Mouse (Mus musculus) lung, postnatal 36 days (tissue): ENCODE results near the gene Parp8.

ENCODE experiments used
- DNase-seq: peaks from one replicate; pipeline ENCODE4 v3.0.0; 2022; ENCODE audit warnings: mixed read lengths

The Parp8 gene

DNA sequence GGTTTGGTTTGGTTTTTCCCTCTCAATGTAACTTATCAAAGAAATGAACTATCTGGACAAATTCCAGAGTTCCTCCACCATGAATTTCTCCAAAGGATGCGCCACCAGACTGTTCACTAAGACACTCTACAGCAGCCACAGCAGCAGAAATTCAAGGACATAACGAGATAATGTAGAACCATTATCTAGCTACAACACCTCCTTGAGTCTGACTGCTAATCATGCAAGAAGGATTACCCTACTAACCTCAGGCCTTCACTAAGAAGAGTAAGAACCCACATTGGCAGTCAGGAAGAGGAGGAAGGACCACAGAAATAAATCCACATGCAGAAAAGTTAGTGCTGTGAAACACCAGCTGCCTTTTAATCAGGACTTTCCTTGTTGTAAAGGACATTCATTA, 11.8 kb downstream of the Parp8 start:
- no peak for DNase-seq

DNA sequence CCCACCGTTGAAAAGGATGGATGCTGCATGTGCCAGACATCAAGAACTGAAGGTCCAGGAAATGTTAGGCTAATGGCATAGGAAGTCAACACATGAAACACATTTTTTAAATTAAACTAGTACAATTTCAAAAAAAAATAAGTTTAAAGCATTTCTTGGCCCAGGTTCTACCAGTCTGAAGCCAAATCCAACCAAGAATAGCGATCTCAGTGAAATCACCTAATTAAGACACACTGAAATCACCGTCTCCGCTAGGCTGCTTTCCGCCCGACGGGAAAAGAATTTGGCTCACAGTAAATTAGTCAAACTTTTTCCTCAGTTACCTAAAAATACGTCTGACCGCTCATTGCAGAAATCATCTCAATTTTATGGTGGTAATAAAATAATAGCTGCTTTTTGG, 13.3 kb downstream of the Parp8 start:
- no peak for DNase-seq

GRCm38 (mm10) chr13:117010143-117010542, 15.2 kb downstream of the Parp8 start:
- no peak for DNase-seq

GRCm38 (mm10) chr13:117008021-117009015, 17.0 kb downstream of the Parp8 start:
- no peak for DNase-seq

GRCm38 (mm10) chr13:117007566-117007965, 17.8 kb downstream of the Parp8 start:
- no peak for DNase-seq

GRCm38 (mm10) chr13:117006638-117007037, 18.7 kb downstream of the Parp8 start:
- DNase-seq, result no peak

- no peak for DNase-seq
Measured at GRCm38 (mm10) chr13:117000493-117000892, 24.8 kb downstream of the Parp8 start.

DNA sequence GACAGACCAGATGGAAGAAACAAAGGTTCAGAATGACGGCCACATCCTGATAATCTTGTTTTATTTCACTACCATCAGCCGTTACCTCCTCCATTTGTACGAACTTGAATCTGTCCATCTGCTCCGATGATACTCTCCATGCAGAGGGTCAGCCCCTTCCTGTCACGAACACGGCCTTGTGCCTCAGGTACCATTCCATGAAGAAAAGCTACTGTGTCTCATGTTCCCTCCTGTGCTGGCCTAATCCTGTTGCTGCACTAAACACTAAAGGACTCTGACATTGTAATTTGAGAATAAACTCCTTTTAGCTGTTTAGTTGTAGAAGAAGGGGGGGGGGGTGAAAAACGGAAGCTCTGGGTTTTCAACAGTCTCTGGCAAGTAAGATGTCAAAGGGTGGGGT, 33.8 kb downstream of the Parp8 start:
- no peak for DNase-seq

GRCm38 (mm10) chr13:116990327-116990726, 35.0 kb downstream of the Parp8 start:
- DNase-seq, result no peak

GRCm38 (mm10) chr13:116988706-116989105, 36.6 kb downstream of the Parp8 start:
- DNase-seq, result no peak

DNA sequence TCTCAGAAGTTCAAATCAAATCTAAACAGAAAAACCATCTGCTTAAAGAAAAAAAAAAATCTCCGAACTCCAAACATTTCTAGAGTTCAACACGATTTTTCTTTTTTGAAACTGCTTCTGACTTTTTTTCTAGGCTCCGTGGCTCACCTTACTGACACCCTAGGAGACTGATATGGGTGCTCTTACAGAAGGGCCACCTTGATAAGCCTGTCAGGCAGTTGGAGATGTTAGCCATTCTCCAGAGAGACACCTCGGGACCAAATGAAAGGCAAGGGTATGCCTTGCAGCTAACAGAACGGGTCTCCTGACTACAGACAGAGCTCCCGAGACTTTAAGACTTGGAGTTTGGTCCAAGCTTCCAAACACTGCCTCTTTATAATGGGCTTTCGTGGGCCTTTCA, 37.1 kb downstream of the Parp8 start:
- DNase-seq, result no peak

- DNase-seq, result peak; percentile 24
Measured at GRCm38 (mm10) chr13:116987284-116987683, 38.1 kb downstream of the Parp8 start.

DNA sequence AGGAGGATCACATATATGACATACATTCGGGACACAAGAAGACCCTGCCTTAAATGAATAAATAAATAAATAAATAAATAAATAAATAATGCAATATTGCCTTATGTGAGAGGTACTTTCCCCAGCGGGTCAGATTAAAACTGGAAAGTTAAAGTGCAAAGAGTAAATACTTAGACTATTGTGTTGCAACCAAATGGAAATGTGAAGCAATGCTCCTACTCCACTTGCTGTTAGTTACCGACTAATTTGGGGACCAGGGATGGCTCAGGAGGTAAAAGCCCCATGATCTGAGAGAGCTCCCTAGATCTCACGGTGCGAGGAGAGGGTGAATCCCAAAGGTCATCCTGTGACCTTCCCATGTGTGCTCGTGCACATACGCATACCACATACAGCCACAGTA, 38.7 kb downstream of the Parp8 start:
- peak; percentile 64 for DNase-seq

DNA sequence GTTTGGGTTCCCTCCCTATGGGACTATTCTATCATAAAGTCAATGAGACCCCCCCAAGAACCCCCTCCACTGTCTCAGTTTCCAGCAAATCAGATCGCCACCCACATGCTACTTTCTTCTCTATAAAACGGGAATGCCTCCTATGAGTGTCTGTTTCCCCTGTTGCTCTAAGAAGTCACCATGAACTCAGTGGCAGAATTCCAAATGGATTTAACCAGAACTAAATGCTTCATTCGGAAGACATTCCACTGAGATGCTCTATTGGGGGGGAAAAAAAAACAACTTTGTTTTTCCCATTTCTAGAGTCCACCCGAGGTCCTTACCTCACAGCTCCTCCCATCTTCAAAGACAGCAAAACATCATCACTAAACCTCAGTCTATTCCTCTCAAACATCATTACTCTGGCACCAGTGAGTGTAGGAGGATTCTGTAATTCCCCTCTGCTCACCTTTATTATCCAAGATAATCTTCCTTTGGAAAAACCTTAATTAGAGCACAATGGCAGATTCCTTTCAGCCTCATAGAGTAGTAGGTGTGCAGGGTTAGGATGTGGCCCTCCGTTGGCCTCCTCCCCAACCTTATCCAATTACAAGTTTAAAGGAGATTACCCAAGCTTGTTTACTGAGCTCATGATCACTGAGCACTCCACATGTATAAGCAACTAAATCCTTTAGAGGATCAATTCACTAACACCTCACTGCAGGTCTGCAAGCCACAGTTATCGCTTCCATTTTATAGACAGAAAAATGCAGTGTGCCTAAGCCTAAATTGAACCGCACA, 51.1 kb downstream of the Parp8 start:
- DNase-seq, result no peak

DNA sequence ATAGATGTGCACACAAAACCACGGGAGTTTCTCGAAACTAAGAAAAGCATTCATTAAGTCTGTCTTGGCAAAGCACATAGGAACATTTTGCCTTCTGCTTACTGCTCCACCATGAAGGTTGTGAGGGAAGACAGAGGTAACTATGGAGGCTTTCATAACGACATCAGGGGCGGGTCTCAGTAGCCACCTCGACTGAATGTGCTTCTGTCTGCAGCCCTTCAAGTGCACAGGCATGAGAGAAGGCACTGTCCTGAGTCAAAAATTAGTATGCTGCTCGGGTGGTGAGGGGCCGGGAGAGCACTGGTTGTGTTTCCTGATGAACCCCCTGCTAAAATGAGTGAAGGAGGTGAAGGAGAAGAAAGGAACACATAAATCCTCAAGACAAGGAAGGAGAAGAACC, 51.8 kb downstream of the Parp8 start:
- no peak for DNase-seq

GRCm38 (mm10) chr13:116972036-116972611, 53.2 kb downstream of the Parp8 start:
- DNase-seq, result peak; percentile 73

DNA sequence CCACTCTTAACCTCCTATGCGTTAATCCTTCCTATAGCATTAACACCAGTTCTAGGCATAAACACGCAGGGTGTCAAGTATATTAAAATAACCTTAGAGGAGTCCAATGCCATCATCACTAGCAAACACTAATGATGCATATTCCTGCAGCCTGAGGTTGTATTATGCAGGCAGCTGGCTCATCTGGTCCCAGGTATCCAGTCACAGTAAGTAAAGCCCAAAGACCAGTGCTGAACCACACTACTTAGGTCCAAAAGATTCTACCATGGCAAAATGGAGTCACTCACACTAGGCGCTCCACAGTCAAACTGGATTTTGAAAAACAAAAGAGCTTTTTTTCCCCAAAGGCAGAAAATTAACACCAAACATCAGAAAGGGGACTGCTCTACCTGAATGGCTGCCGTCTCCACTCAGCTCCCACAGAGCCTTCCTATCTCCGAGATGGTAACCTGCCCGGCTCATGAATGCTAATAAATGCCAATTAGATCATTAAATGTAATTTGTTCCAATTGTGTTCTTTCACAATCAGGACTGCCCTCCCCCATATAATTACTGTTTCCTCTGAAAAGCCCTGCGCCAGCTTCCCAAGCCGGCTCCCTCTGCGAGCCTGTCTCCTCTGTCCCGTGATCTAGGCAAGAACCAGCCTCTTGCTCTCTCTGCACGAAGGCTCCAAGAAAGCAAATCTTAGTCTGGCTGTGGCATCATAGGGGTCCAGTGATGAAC, 54.5 kb downstream of the Parp8 start:
- DNase-seq, result no peak

GRCm38 (mm10) chr13:116969650-116970049, 55.7 kb downstream of the Parp8 start:
- no peak for DNase-seq

DNA sequence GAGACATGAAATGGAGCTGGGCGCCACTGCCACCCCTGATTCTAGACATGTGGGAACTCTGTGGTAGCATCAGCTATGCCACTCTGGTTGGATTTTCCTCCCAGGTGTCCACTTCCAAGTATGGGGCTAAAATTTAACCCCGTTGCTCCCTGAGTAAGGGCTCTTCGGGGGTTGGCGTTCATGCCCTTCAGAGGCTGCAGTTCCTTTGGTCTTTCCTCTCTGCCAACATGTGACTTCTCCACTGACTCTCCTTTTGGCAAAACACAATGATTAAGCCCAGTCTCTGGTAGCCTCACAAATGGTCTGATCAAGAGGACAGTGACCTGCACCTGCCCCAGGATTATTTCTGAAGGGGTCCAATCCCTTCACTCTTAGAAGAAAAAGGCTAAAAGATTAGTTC, 56.4 kb downstream of the Parp8 start:
- no peak for DNase-seq

DNA sequence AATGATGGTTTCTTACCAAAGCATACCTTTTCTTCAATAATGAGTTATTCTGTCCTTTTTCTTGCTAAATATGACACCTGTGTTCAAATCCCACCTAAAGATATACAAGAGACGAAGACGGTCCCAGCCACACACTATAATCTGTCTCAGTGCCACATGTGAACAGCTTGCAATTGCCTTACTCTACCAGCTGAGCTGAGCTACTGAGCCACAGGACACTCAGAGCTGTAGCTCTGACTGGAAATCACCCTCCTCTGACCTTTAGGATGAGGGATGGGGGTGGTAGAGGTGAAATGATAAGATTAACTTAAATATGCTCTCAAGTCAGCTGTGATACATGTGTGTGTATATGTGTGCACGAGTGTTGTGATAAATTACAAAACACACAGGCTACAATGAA, 57.9 kb downstream of the Parp8 start:
- no peak for DNase-seq

DNA sequence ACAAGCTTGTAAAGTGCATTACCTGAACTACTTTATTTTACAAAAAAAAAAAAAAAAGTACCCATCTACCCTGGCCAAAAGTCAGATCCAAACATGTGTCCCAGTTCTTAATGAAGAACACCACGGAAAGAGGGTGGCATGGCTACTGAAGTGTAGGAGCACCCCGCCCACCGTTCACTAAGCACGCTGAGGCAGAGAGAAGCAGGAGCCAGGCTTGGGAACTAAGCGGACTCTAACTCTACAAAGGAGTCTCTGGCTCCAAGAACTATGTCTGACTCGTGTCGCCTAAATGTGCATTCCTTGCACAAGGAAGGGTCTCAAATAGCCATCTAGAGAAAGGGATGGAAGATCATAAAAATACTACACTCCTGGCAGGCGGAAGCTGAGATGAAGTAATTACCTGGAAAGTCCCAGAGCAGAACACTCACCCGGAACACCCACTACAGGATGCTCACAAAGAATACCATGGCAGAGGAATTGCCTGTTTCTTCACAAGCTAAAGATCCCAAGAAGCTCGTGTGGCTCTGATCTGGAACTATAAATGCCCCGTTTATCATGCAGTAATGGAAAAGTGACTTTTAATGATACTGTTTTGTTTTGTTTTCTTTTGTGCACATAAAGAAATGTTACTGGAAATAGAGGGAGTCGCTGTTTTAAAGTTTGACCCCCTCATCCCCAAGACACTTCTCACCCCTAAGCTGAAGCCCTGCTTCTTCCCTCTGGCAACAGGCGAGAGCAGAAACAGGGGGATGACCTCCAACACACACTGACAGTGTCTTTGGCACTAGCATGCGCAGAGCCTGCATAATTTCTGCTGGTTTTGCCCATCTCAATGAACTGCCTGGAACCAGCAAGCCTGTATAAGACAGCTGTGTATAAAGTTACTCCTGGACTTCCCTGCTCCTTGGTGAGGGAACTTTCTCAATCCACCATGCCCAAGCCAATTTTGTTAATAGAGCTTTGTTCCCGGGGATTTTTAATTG, 62.6 kb downstream of the Parp8 start:
- no peak for DNase-seq
